ENCODE assay signal across 8 mouse cellular contexts in genomic region chr17:59281364-59281763, GRCm38 (mm10).
DNase-seq lines count a peak whose midpoint lies in the region; ATAC-seq and TF ChIP-seq lines count a peak whose summit lies in the region.
"Had no signal": no experiment of that assay in that cellular context is flagged by ENCODE, and none has a peak within 500 bp of the region (broad histone marks: within the 10 kb centered on the region; RNA-seq: fewer than 3 reads in every experiment).

No protein-coding gene starts in this region.

- H3K27me3 ChIP-seq in limb, embryonic 13.5 days, result no peaks in the 10 kb centered on the region
- H3K27me3 ChIP-seq in limb, embryonic 10.5 days (ENCODE audit: low read depth, poor library complexity, severe bottlenecking), result no peaks in the 10 kb centered on the region
- no peaks in the 10 kb centered on the region for H3K27me3 ChIP-seq in hindbrain, postnatal 0 days (ENCODE audit: insufficient read depth, low read length)
- H3K27me3 ChIP-seq: neural tube, embryonic 12.5 days had no signal

- no peak overlapping the region for H3K27ac ChIP-seq in limb, embryonic 13.5 days
- no peak overlapping the region for H3K27ac ChIP-seq in limb, embryonic 10.5 days
- no peak overlapping the region for H3K27ac ChIP-seq in hindbrain, postnatal 0 days
- H3K27ac ChIP-seq: neural tube, embryonic 12.5 days had no signal

- no peak for DNase-seq in limb, embryonic 10.5 days (ENCODE audit: low spot score)
- DNase-seq in embryo, embryonic 10.5 days (ENCODE audit: low spot score), result peak; percentile 65
- peak; percentile 64 for DNase-seq in hindbrain, postnatal 0 days (ENCODE audit: low spot score)
- DNase-seq in right cerebral cortex, adult 2 months (ENCODE audit: low spot score in 2 of 2), result peak; percentile 8 to 27
- no peak for DNase-seq in thymus, adult 18-20 months
- no peak for DNase-seq in cerebellum, adult 18-20 months

- no peaks in the 10 kb centered on the region for H3K36me3 ChIP-seq in limb, embryonic 13.5 days
- no peaks in the 10 kb centered on the region for H3K36me3 ChIP-seq in limb, embryonic 10.5 days
- H3K36me3 ChIP-seq in hindbrain, postnatal 0 days (ENCODE audit: insufficient read depth, low read length), result no peaks in the 10 kb centered on the region
- H3K36me3 ChIP-seq: neural tube, embryonic 12.5 days had no signal

- WGBS in limb, embryonic 13.5 days, result 63% methylated on average over 3 of the region's 3 CpGs
- WGBS in limb, embryonic 10.5 days, result 56% methylated on average over 3 of the region's 3 CpGs
- WGBS in hindbrain, postnatal 0 days, result 60% methylated on average over 3 of the region's 3 CpGs

- H3K4me2 ChIP-seq in limb, embryonic 13.5 days (replicated peaks), result no peak overlapping the region
- no peak overlapping the region for H3K4me2 ChIP-seq in hindbrain, postnatal 0 days (ENCODE audit: low read depth, low read length)
- H3K4me2 ChIP-seq: neural tube, embryonic 12.5 days had no signal

- H3K9me3 ChIP-seq in limb, embryonic 13.5 days, result no peaks in the 10 kb centered on the region
- H3K9me3 ChIP-seq in limb, embryonic 10.5 days (replicated peaks), result no peaks in the 10 kb centered on the region
- no peaks in the 10 kb centered on the region for H3K9me3 ChIP-seq in hindbrain, postnatal 0 days (ENCODE audit: low read length)
- H3K9me3 ChIP-seq: neural tube, embryonic 12.5 days had no signal

- peak; percentile 66; the same call in 1 of the 2 replicates for ATAC-seq in limb, embryonic 13.5 days (ENCODE audit: low FRiP score, low read depth)
- peak; percentile 61; the same call in 1 of the 2 replicates for ATAC-seq in hindbrain, postnatal 0 days

- no peak overlapping the region for H3K9ac ChIP-seq in limb, embryonic 13.5 days
- H3K9ac ChIP-seq in hindbrain, postnatal 0 days (replicated peaks; ENCODE audit: low read length), result no peak overlapping the region
- H3K9ac ChIP-seq: neural tube, embryonic 12.5 days had no signal

- no peak overlapping the region for H3K4me3 ChIP-seq in limb, embryonic 13.5 days
- H3K4me3 ChIP-seq in limb, embryonic 10.5 days, result no peak overlapping the region
- no peak overlapping the region for H3K4me3 ChIP-seq in hindbrain, postnatal 0 days (ENCODE audit: low read length)
- H3K4me3 ChIP-seq: neural tube, embryonic 12.5 days had no signal

- H3K4me1 ChIP-seq in limb, embryonic 13.5 days, result no peaks in the 10 kb centered on the region
- no peaks in the 10 kb centered on the region for H3K4me1 ChIP-seq in limb, embryonic 10.5 days
- H3K4me1 ChIP-seq in hindbrain, postnatal 0 days (ENCODE audit: insufficient read depth, low read length), result no peaks in the 10 kb centered on the region
- H3K4me1 ChIP-seq: neural tube, embryonic 12.5 days had no signal

- TF ChIP-seq CTCF in hindbrain, postnatal 0 days (IDR thresholded peaks at IDR 0.05; ENCODE audit: low read depth), result peak; percentile 74

Comparison
In these comparisons a context has a peak if more than half of its experiments do, and no peak if none do; other contexts are left out.
1. DNase-seq: peak in embryo, embryonic 10.5 days (single experiment), hindbrain, postnatal 0 days (single experiment) and right cerebral cortex, adult 2 months (2 of 2); none in limb, embryonic 10.5 days (single experiment), thymus, adult 18-20 months (0 of 2) and cerebellum, adult 18-20 months (0 of 2).